ENCODE assay signal across 11 mouse cellular contexts in genomic region chr1:175300404-175300803, GRCm38 (mm10).
"Had no signal": no experiment of that assay in that cellular context is flagged by ENCODE, and none has a peak within 500 bp of the region (broad histone marks: within the 10 kb centered on the region; RNA-seq: fewer than 3 reads in every experiment).

No protein-coding gene starts in this region.

- H3K36me3 ChIP-seq: midbrain, embryonic 13.5 days; neural tube, embryonic 15.5 days had no signal

- H3K4me3 ChIP-seq: midbrain, embryonic 13.5 days; myocyte; neural tube, embryonic 15.5 days had no signal

- H3K27ac ChIP-seq: liver, embryonic 14.5 days; midbrain, embryonic 13.5 days; stomach, postnatal 0 days had no signal

- ATAC-seq: midbrain, embryonic 13.5 days had no signal

- H3K4me2 ChIP-seq: midbrain, embryonic 13.5 days; neural tube, embryonic 15.5 days had no signal

- H3K9ac ChIP-seq: liver, embryonic 14.5 days; midbrain, embryonic 13.5 days; neural tube, embryonic 15.5 days had no signal

- H3K4me1 ChIP-seq: midbrain, embryonic 13.5 days had no signal

- H3K9me3 ChIP-seq: midbrain, embryonic 13.5 days; neural tube, embryonic 15.5 days had no signal

- DNase-seq: kidney, postnatal 14 days; layer of hippocampus, postnatal 36 days; lung, adult 18-20 months; right cerebral cortex, adult 18-20 months; right cerebral cortex, postnatal 25 days; thymus, postnatal 4 days had no signal

- H3K27me3 ChIP-seq: midbrain, embryonic 13.5 days; neural tube, embryonic 15.5 days had no signal
